Mouse (Mus musculus): ENCODE data around the gene Tap1. TPM values are rescaled to one million over a fixed set of nuclear protein-coding genes. Genes with fewer than 3 reads are reported as not detected.
"Not testable (repeated sequence)": the region's sequence is repeated elsewhere in the genome, so short reads cannot be mapped to it uniquely, and the experiment has no call there.

The Tap1 gene
- polyA plus RNA-seq, 1 experiment from 2014 or later = 4.7 TPM

- not testable (repeated sequence) for H3K27ac ChIP-seq; ATAC-seq (ENCODE audit: insufficient number of reproducible peaks, insufficient read depth, low FRiP score, low TSS enrichment); H3K4me3 ChIP-seq; H3K4me1 ChIP-seq; H3K4me2 ChIP-seq (replicated peaks); H3K9ac ChIP-seq; H3K36me3 ChIP-seq; H3K9me3 ChIP-seq
- WGBS = 93% methylated on average over 9 of the region's 11 CpGs
- H3K27me3 ChIP-seq = peaks cover 14% of the 10 kb centered on the region
Observed at GRCm38 (mm10) chr17:34219096-34219495, 31.7 kb downstream of the Tap1 start.

- H3K27ac ChIP-seq; H3K36me3 ChIP-seq; H3K4me3 ChIP-seq; H3K4me2 ChIP-seq (replicated peaks); H3K9me3 ChIP-seq; H3K9ac ChIP-seq; H3K4me1 ChIP-seq; ATAC-seq (ENCODE audit: insufficient number of reproducible peaks, insufficient read depth, low FRiP score, low TSS enrichment); H3K27me3 ChIP-seq: not testable (repeated sequence)
- 94% methylated on average over 4 of the region's 7 CpGs for WGBS
Observed at GRCm38 (mm10) chr17:34219801-34220200, 32.4 kb downstream of the Tap1 start.

GRCm38 (mm10) chr17:34220401-34220800 lies 33.0 kb downstream of the Tap1 start:
- not testable (repeated sequence) for H3K9me3 ChIP-seq; H3K27me3 ChIP-seq; H3K36me3 ChIP-seq; H3K27ac ChIP-seq; H3K4me3 ChIP-seq; H3K9ac ChIP-seq; H3K4me1 ChIP-seq; H3K4me2 ChIP-seq (replicated peaks); ATAC-seq (ENCODE audit: insufficient number of reproducible peaks, insufficient read depth, low FRiP score, low TSS enrichment)
- 96% methylated on average over 5 of the region's 16 CpGs for WGBS

GRCm38 (mm10) chr17:34224816-34225215 lies 37.5 kb downstream of the Tap1 start:
- Histone ChIP-seq H3K4me3 (no peak overlapping the region), H3K9me3 (peaks cover 7% of the 10 kb centered on the region; the same call in 1 of the 2 replicates), H3K4me2 (replicated peaks) (no peak overlapping the region), H3K36me3 (no peaks in the 10 kb centered on the region), H3K27me3 (no peaks in the 10 kb centered on the region), H3K9ac (no peak overlapping the region), H3K4me1 (no peaks in the 10 kb centered on the region), H3K27ac (no peak overlapping the region)
- ATAC-seq (ENCODE audit: insufficient number of reproducible peaks, insufficient read depth, low FRiP score, low TSS enrichment) = no peak
- WGBS = 91% methylated on average over 3 of the region's 3 CpGs

GRCm38 (mm10) chr17:34225426-34225825 lies 38.1 kb downstream of the Tap1 start:
- Histone ChIP-seq H3K27me3 (no peaks in the 10 kb centered on the region), H3K4me2 (replicated peaks) (no peak overlapping the region), H3K9me3 (peaks cover 7% of the 10 kb centered on the region; the same call in 1 of the 2 replicates), H3K9ac (no peak overlapping the region), H3K36me3 (no peaks in the 10 kb centered on the region), H3K27ac (no peak overlapping the region), H3K4me3 (no peak overlapping the region), H3K4me1 (no peaks in the 10 kb centered on the region)
- ATAC-seq (ENCODE audit: insufficient number of reproducible peaks, insufficient read depth, low FRiP score, low TSS enrichment) = no peak
- WGBS = 95% methylated on average over 8 of the region's 8 CpGs

- H3K27me3 ChIP-seq; H3K36me3 ChIP-seq; H3K4me2 ChIP-seq (replicated peaks); H3K9me3 ChIP-seq; H3K4me3 ChIP-seq; H3K27ac ChIP-seq; ATAC-seq (ENCODE audit: insufficient number of reproducible peaks, insufficient read depth, low FRiP score, low TSS enrichment); H3K4me1 ChIP-seq; H3K9ac ChIP-seq: not testable (repeated sequence)
- 99% methylated on average over 13 of the region's 23 CpGs for WGBS
Observed at GRCm38 (mm10) chr17:34225911-34226310, 38.6 kb downstream of the Tap1 start.

- not testable (repeated sequence) for ATAC-seq (ENCODE audit: insufficient number of reproducible peaks, insufficient read depth, low FRiP score, low TSS enrichment); H3K9ac ChIP-seq; H3K4me1 ChIP-seq; H3K36me3 ChIP-seq; H3K9me3 ChIP-seq; H3K4me2 ChIP-seq (replicated peaks); H3K4me3 ChIP-seq; H3K27ac ChIP-seq; H3K27me3 ChIP-seq
- 92% methylated on average over 7 of the region's 9 CpGs for WGBS
Observed at GRCm38 (mm10) chr17:34230971-34231370, 43.6 kb downstream of the Tap1 start.

- not testable (repeated sequence) for H3K9ac ChIP-seq; H3K4me1 ChIP-seq; H3K27ac ChIP-seq; H3K36me3 ChIP-seq; H3K9me3 ChIP-seq; H3K4me3 ChIP-seq; ATAC-seq (ENCODE audit: insufficient number of reproducible peaks, insufficient read depth, low FRiP score, low TSS enrichment); H3K4me2 ChIP-seq (replicated peaks); H3K27me3 ChIP-seq
- WGBS = 82% methylated on average over 6 of the region's 7 CpGs
Observed at GRCm38 (mm10) chr17:34232021-34232420, 44.7 kb downstream of the Tap1 start.

GRCm38 (mm10) chr17:34234926-34235325 lies 47.6 kb downstream of the Tap1 start:
- no peaks in the 10 kb centered on the region for H3K36me3 ChIP-seq
- no peak overlapping the region for H3K4me3 ChIP-seq
- no peak overlapping the region for H3K9ac ChIP-seq
- H3K9me3 ChIP-seq = no peaks in the 10 kb centered on the region
- H3K27ac ChIP-seq = no peak overlapping the region
- ATAC-seq (ENCODE audit: insufficient number of reproducible peaks, insufficient read depth, low FRiP score, low TSS enrichment) = no peak; the same call in 1 of the 2 replicates
- H3K4me1 ChIP-seq = no peaks in the 10 kb centered on the region
- H3K4me2 ChIP-seq (replicated peaks) = no peak overlapping the region
- H3K27me3 ChIP-seq = no peaks in the 10 kb centered on the region
- 42% methylated on average over 9 of the region's 9 CpGs for WGBS

GRCm38 (mm10) chr17:34236691-34237090 lies 49.3 kb downstream of the Tap1 start:
- no peak for ATAC-seq (ENCODE audit: insufficient number of reproducible peaks, insufficient read depth, low FRiP score, low TSS enrichment)
- Histone ChIP-seq H3K4me3 (no peak overlapping the region), H3K36me3 (no peaks in the 10 kb centered on the region), H3K27ac (no peak overlapping the region), H3K4me2 (replicated peaks) (no peak overlapping the region), H3K4me1 (no peaks in the 10 kb centered on the region), H3K9ac (no peak overlapping the region), H3K27me3 (no peaks in the 10 kb centered on the region), H3K9me3 (no peaks in the 10 kb centered on the region)
- WGBS = 85% methylated on average over 5 of the region's 5 CpGs

GRCm38 (mm10) chr17:34237741-34238140 lies 50.4 kb downstream of the Tap1 start:
- no peaks in the 10 kb centered on the region for H3K9me3 ChIP-seq
- no peak overlapping the region for H3K27ac ChIP-seq
- no peak overlapping the region for H3K4me2 ChIP-seq (replicated peaks)
- no peak for ATAC-seq (ENCODE audit: insufficient number of reproducible peaks, insufficient read depth, low FRiP score, low TSS enrichment)
- H3K4me3 ChIP-seq = no peak overlapping the region
- no peaks in the 10 kb centered on the region for H3K36me3 ChIP-seq
- no peaks in the 10 kb centered on the region for H3K27me3 ChIP-seq
- WGBS = 82% methylated on average over 3 of the region's 3 CpGs
- H3K4me1 ChIP-seq = no peaks in the 10 kb centered on the region
- H3K9ac ChIP-seq = no peak overlapping the region

GRCm38 (mm10) chr17:34238706-34239105 lies 51.4 kb downstream of the Tap1 start, which contains the start of gene H2-Ob:
TSS of gene H2-Ob (plus strand) at chr17:34238903.
- H3K36me3 ChIP-seq = no peaks in the 10 kb centered on the region
- no peaks in the 10 kb centered on the region for H3K9me3 ChIP-seq
- H3K9ac ChIP-seq = no peak within 1 kb of the TSS
- no peak within 1 kb of the TSS for H3K4me2 ChIP-seq (replicated peaks)
- no peak within 1 kb of the TSS for H3K27ac ChIP-seq
- no peak for ATAC-seq (ENCODE audit: insufficient number of reproducible peaks, insufficient read depth, low FRiP score, low TSS enrichment)
- no peak within 1 kb of the TSS for H3K4me3 ChIP-seq
- H3K27me3 ChIP-seq = no peaks in the 10 kb centered on the region
- 61% methylated on average over 3 of the region's 3 CpGs for WGBS
- no peaks in the 10 kb centered on the region for H3K4me1 ChIP-seq

GRCm38 (mm10) chr17:34239601-34240041 lies 52.3 kb downstream of the Tap1 start:
- H3K9me3 ChIP-seq = no peaks in the 10 kb centered on the region
- H3K4me1 ChIP-seq = no peaks in the 10 kb centered on the region
- H3K4me2 ChIP-seq (replicated peaks) = no peak overlapping the region
- no peak overlapping the region for H3K27ac ChIP-seq
- 72% methylated on average over 10 of the region's 10 CpGs for WGBS
- no peak overlapping the region for H3K9ac ChIP-seq
- H3K27me3 ChIP-seq = no peaks in the 10 kb centered on the region
- no peak for ATAC-seq (ENCODE audit: insufficient number of reproducible peaks, insufficient read depth, low FRiP score, low TSS enrichment)
- H3K4me3 ChIP-seq = no peak overlapping the region
- H3K36me3 ChIP-seq = no peaks in the 10 kb centered on the region

Measured in embryonic facial prominence, embryonic 12.5 days (tissue).